Mouse (Mus musculus): Measurements from ENCODE around the gene Olfm2.

GRCm38 (mm10) chr9:20738251-20738999, 7.7 kb downstream of the Olfm2 start:
- TF ChIP-seq CTCF (IDR thresholded peaks at IDR 0.05; ENCODE audit: borderline replicate concordance, control insufficient read depth, extremely low read depth, insufficient read depth, low read length, poor library complexity) (0 out of 2 replicates have a peak, but pooled peaks have one; percentile 17), POLR2A (IDR thresholded peaks at IDR 0.05; ENCODE audit: control insufficient read depth, extremely low read depth, insufficient read depth, low read length, poor library complexity) (no peak)

Data from thymus, adult 2 months (tissue).